Mouse (Mus musculus) CH12.LX (cell line): ENCODE measurements at regions not wholly inside any gene's neighbourhood (a gene's known extent, or its start where the extent isn't known, plus 50 kb on each side); places are given as distances from the start of the nearest gene placed in this dataset.

Experiments used
- DNase-seq: peaks from one replicate; pipeline ENCODE4 v3.0.0-alpha.2; 2013; ENCODE audit errors: extremely low read depth
- H3K27ac ChIP-seq: 2 replicates; pipeline ENCODE4 v1.5.1; 2012; ENCODE audit warnings: low read depth, mild to moderate bottlenecking, control low read depth, moderate library complexity; ENCODE audit not compliant: insufficient read depth
- H3K27me3 ChIP-seq: replicated peaks from 2 replicates; pipeline ENCODE3; 2012; ENCODE audit warnings: inconsistent platforms
- H3K36me3 ChIP-seq, 2 experiments: replicated peaks in 1 of 2; 2 replicates each; pipeline versions ENCODE3 to v1.6.1; 2012; ENCODE audit warnings: inconsistent platforms in 1 of 2, low read length in 1 of 2, mild to moderate bottlenecking in 1 of 2, mixed read lengths in 1 of 2, moderate library complexity in 1 of 2; ENCODE audit not compliant: control insufficient read depth in 1 of 2, insufficient read depth in 1 of 2
- H3K4me1 ChIP-seq, 2 experiments: 2 replicates each; pipeline ENCODE4 v1.6.1; 2012; ENCODE audit warnings: inconsistent platforms in 1 of 2, moderate library complexity in 1 of 2; ENCODE audit not compliant: insufficient read depth in 2 of 2, control insufficient read depth in 1 of 2
- H3K4me2 ChIP-seq: 2 replicates; pipeline ENCODE4 v1.6.1; 2012; ENCODE audit warnings: low read depth, mild to moderate bottlenecking, control low read depth; ENCODE audit not compliant: poor library complexity, insufficient read depth, severe bottlenecking
- H3K4me3 ChIP-seq, 3 experiments: fragments of 150-350 bp in 1 of 3; sonication (generic) in 1 of 3; replicated peaks in 1 of 3; 2 replicates each; pipeline versions ENCODE3 to v1.5.1; 2011 to 2012; ENCODE audit warnings: low read depth in 2 of 3, low read length in 2 of 3, mild to moderate bottlenecking in 2 of 3, moderate library complexity in 2 of 3, control low read depth in 1 of 3, improper control_type of control experiment in 1 of 3, inconsistent platforms in 1 of 3, mixed read lengths in 1 of 3; ENCODE audit not compliant: poor library complexity in 1 of 3
- H3K79me2 ChIP-seq: replicated peaks from 2 replicates; pipeline ENCODE4 v1.6.1; 2012; ENCODE audit warnings: mild to moderate bottlenecking, moderate library complexity; ENCODE audit not compliant: control insufficient read depth, poor library complexity, insufficient read depth, severe bottlenecking; ENCODE audit errors: extremely low read depth
- H3K9ac ChIP-seq: 2 replicates; pipeline ENCODE4 v1.6.1; 2012; ENCODE audit warnings: low read depth, mild to moderate bottlenecking, control low read depth, moderate library complexity; ENCODE audit not compliant: insufficient read depth
- H3K9me3 ChIP-seq: replicated peaks from 2 replicates; pipeline ENCODE3; 2012; ENCODE audit warnings: low read length, inconsistent platforms, mixed read lengths
- BHLHE40 ChIP-seq: IDR thresholded peaks from 2 replicates; pipeline ENCODE4 v1.6.1; 2011; ENCODE audit warnings: mild to moderate bottlenecking, low read depth, low read length, improper control_type of control experiment
- CTCF ChIP-seq, 2 experiments: IDR thresholded peaks in 1 of 2; conservative IDR thresholded peaks in 1 of 2; 2 replicates each; pipeline ENCODE4 v1.5.1; 2011 to 2012; ENCODE audit warnings: low read depth in 2 of 2, low read length in 2 of 2, improper control_type of control experiment in 1 of 2, inconsistent platforms in 1 of 2, mild to moderate bottlenecking in 1 of 2, moderate library complexity in 1 of 2
- E2F4 ChIP-seq: IDR thresholded peaks from 2 replicates; pipeline ENCODE4 v1.6.1; 2011; ENCODE audit warnings: low read depth, low read length, improper control_type of control experiment; ENCODE audit not compliant: insufficient replicate concordance
- ELF1 ChIP-seq: IDR thresholded peaks from 2 replicates; pipeline ENCODE4 v1.6.1; 2014; ENCODE audit warnings: low read depth, mild to moderate bottlenecking, inconsistent platforms, low read length, improper control_type of control experiment
- EP300 ChIP-seq: IDR thresholded peaks from 2 replicates; pipeline ENCODE4 v1.6.1; 2011; ENCODE audit warnings: low read length, improper control_type of control experiment
- HCFC1 ChIP-seq: IDR thresholded peaks from 2 replicates; pipeline ENCODE4 v1.6.1; 2012; ENCODE audit warnings: low read depth, mild to moderate bottlenecking, inconsistent platforms, low read length, improper control_type of control experiment
- MAFK ChIP-seq: IDR thresholded peaks from 2 replicates; pipeline ENCODE4 v1.6.1; 2011; ENCODE audit warnings: low read length, improper control_type of control experiment; ENCODE audit not compliant: insufficient replicate concordance
- MAX ChIP-seq: IDR thresholded peaks from 2 replicates; pipeline ENCODE4 v1.6.1; 2011; ENCODE audit warnings: low read length, improper control_type of control experiment
- MAZ ChIP-seq: IDR thresholded peaks from 2 replicates; pipeline ENCODE4 v1.6.1; 2012; ENCODE audit warnings: low read depth, mild to moderate bottlenecking, inconsistent platforms, low read length, improper control_type of control experiment, moderate library complexity
- NELFE ChIP-seq: IDR thresholded peaks from 2 replicates; pipeline ENCODE4 v1.6.1; 2011; ENCODE audit warnings: low read depth, low read length, improper control_type of control experiment
- NRF1 ChIP-seq: IDR thresholded peaks from 2 replicates; pipeline ENCODE4 v1.6.1; 2014; ENCODE audit warnings: low read depth, mild to moderate bottlenecking, inconsistent platforms, low read length, improper control_type of control experiment, moderate library complexity
- PAX5 ChIP-seq: IDR thresholded peaks from 2 replicates; pipeline ENCODE4 v1.6.1; 2012; ENCODE audit warnings: low read length, inconsistent platforms, mixed read lengths
- RCOR1 ChIP-seq: conservative IDR thresholded peaks from 2 replicates; pipeline ENCODE4 v1.6.1; 2012; ENCODE audit warnings: low read depth, mild to moderate bottlenecking, inconsistent platforms, low read length, improper control_type of control experiment
- SIN3A ChIP-seq: IDR thresholded peaks from 2 replicates; pipeline ENCODE4 v1.6.1; 2012; ENCODE audit warnings: low read length, improper control_type of control experiment, inconsistent platforms
- SMC3 ChIP-seq: IDR thresholded peaks from 2 replicates; pipeline ENCODE4 v1.6.1; 2011; ENCODE audit warnings: low read depth, low read length, improper control_type of control experiment
- TBP ChIP-seq: conservative IDR thresholded peaks from 2 replicates; pipeline ENCODE4 v1.6.1; 2011; ENCODE audit warnings: low read depth, low read length, improper control_type of control experiment
- USF1 ChIP-seq: IDR thresholded peaks from 2 replicates; pipeline ENCODE4 v1.6.1; 2014; ENCODE audit warnings: low read depth, mild to moderate bottlenecking, inconsistent platforms, low read length, improper control_type of control experiment
- USF2 ChIP-seq: conservative IDR thresholded peaks from 2 replicates; pipeline ENCODE4 v1.6.1; 2011; ENCODE audit warnings: low read depth, low read length, improper control_type of control experiment
- dilution Hi-C: fragments of 300-500 bp; cut with MboI; formaldehyde crosslinking; loops from 2 replicates; pipeline ENCODE4 v1.14.3; 2020; ENCODE audit warnings: low sequenced_read_pairs; ENCODE audit not compliant: extremely low pct_unique_long_range_greater_than_20kb, extremely low pct_ligation_motif_present
- in situ Hi-C: fragments of 300-500 bp; cut with MboI; formaldehyde crosslinking; loops from 3 replicates; pipeline ENCODE4 v1.14.3; 2019; ENCODE audit warnings: low sequenced_read_pairs, low pct_ligation_motif_present, low pct_unique_long_range_greater_than_20kb, mixed read lengths

GRCm38 (mm10) chr14:25030881-25031280, 428.1 kb upstream of the Zmiz1 start:
- TF ChIP-seq CTCF (conservative IDR thresholded peaks at IDR 0.05 in 1 of 2, IDR thresholded peaks at IDR 0.05 in 1 of 2; ENCODE audit: low read depth in 2 of 2, low read length in 2 of 2), result peak in 1 of 2 experiments; percentile 23; a peak in 1 of 4 replicates
- no peak for TF ChIP-seq USF1
- Histone ChIP-seq H3K27me3 (peaks cover 36% of the 10 kb centered on the region), H3K27ac (no peak overlapping the region), H3K9me3 (no peaks in the 10 kb centered on the region), H3K79me2 (no peaks in the 10 kb centered on the region), H3K4me3 (no peak overlapping the region), H3K9ac (no peak overlapping the region), H3K4me2 (no peak overlapping the region), H3K36me3 (no peaks in the 10 kb centered on the region), H3K4me1 (peaks cover 0 to 5% of the 10 kb centered on the region in 2 experiments; a peak in 1 of 4 replicates)
- no peak for DNase-seq
- in situ Hi-C loops, result no loop called here
- dilution Hi-C loops, result no loop called here

- TF ChIP-seq MAZ (no peak), ELF1 (no peak), NELFE (no peak), E2F4 (no peak), USF2 (no peak), MAX (no peak), BHLHE40 (no peak), SMC3 (no peak), PAX5 (no peak), MAFK (no peak), EP300 (no peak)
- Histone ChIP-seq H3K4me2 (no peak overlapping the region), H3K36me3 (no peaks in the 10 kb centered on the region), H3K27ac (no peak overlapping the region), H3K9ac (no peak overlapping the region), H3K79me2 (no peaks in the 10 kb centered on the region), H3K4me3 (no peak overlapping the region), H3K4me1 (peaks cover 0 to 5% of the 10 kb centered on the region in 2 experiments; a peak in 1 of 4 replicates), H3K9me3 (no peaks in the 10 kb centered on the region), H3K27me3 (peaks cover 29% of the 10 kb centered on the region)
- dilution Hi-C loops, result no loop called here
- in situ Hi-C loops, result no loop called here
- DNase-seq, result no peak
Observed at GRCm38 (mm10) chr14:25031756-25032680, 427.0 kb upstream of the Zmiz1 start.

GRCm38 (mm10) chr14:25032899-25033298, 426.1 kb upstream of the Zmiz1 start:
- dilution Hi-C loops, result no loop called here
- H3K4me3 ChIP-seq, result no peak overlapping the region
- in situ Hi-C loops, result no loop called here
- DNase-seq, result no peak
- H3K4me2 ChIP-seq, result no peak overlapping the region
- TF ChIP-seq HCFC1 (no peak), SIN3A (no peak), NRF1 (no peak), RCOR1 (no peak), TBP (no peak)
- H3K27me3 ChIP-seq, result peaks cover 22% of the 10 kb centered on the region
- no peak overlapping the region for H3K27ac ChIP-seq
- peaks cover 0 to 5% of the 10 kb centered on the region in 2 experiments; a peak in 1 of 4 replicates for H3K4me1 ChIP-seq
- no peak overlapping the region for H3K9ac ChIP-seq
- H3K36me3 ChIP-seq, result no peaks in the 10 kb centered on the region
- no peaks in the 10 kb centered on the region for H3K79me2 ChIP-seq
- H3K9me3 ChIP-seq, result no peaks in the 10 kb centered on the region
